Mouse (Mus musculus): ENCODE data around the gene Wee2. TPM values are rescaled to one million over a fixed set of nuclear protein-coding genes. Genes with fewer than 3 reads are reported as not detected.

Wee2 gene
- not detected in 2 replicates for polyA plus RNA-seq (2015; fragmentation: Nextera tagmentation; extraction: Ambion mirVana)

DNA sequence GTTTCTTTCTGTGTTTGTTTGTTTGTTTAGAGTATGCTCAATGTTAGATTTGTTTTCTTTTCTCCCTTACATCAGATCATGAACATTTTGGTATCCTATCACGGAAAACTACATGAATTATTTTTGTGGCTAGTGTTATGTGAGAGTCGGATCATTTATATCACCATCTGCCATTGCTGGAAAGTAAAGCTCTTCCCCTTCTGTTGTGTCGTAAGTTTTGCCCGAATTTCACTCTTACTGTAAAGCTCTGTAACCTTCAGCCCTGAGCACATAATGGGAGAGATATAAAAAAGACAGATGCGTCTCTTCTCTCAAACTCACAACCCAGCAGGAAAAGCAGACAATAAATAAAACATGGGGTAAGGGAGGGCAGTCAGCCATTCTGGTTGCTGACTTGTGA is at the start of gene Wee2:
Wee2 (plus strand) TSS at position 153 of the 400 bp plus-strand sequence.
- H3K4me3 ChIP-seq (replicated peaks), result no peak within 1 kb of the TSS
- H3K27me3 ChIP-seq, result peaks cover 71% of the 10 kb centered on the region
- no peak within 1 kb of the TSS for H3K27ac ChIP-seq (replicated peaks)
- ATAC-seq (ENCODE audit: insufficient read depth), result no peak
- WGBS (ENCODE audit: insufficient replicate concordance), result 53% methylated on average over 5 of the region's 5 CpGs
- H3K36me3 ChIP-seq (replicated peaks), result no peaks in the 10 kb centered on the region
- H3K4me1 ChIP-seq (replicated peaks), result peaks cover 13% of the 10 kb centered on the region
- no peak within 1 kb of the TSS for H3K9ac ChIP-seq
- H3K9me3 ChIP-seq (replicated peaks), result no peaks in the 10 kb centered on the region
- H3K4me2 ChIP-seq, result no peak within 1 kb of the TSS

DNA sequence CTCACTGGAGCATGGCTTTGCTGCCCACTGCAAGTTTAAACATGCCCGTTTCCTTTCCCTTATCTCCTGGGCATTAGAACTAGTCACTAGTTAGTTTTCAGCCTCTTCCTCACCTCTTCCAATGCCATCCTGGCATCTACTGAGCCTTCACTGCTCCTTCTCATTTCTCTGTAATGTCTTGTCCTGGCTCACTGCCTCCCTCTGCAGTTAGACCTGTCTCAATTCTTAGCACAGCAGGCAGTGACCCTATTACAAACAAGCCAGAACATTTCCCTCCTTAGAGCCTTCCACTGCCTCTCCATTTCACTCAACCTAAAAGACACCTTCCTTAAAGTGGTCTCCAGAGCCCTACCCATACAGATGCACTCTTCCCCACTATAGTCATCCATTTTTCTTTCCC is 47.9 kb upstream of the Wee2 start:
- H3K4me1 ChIP-seq (replicated peaks), result peaks cover 6% of the 10 kb centered on the region
- no peaks in the 10 kb centered on the region for H3K36me3 ChIP-seq (replicated peaks)
- no peak overlapping the region for H3K4me2 ChIP-seq
- H3K27ac ChIP-seq (replicated peaks), result no peak overlapping the region
- no peaks in the 10 kb centered on the region for H3K27me3 ChIP-seq
- no peak overlapping the region for H3K9ac ChIP-seq
- no peak for ATAC-seq (ENCODE audit: insufficient read depth)
- 54% methylated on average over 1 of the region's 1 CpGs for WGBS (ENCODE audit: insufficient replicate concordance)
- no peaks in the 10 kb centered on the region for H3K9me3 ChIP-seq (replicated peaks)
- H3K4me3 ChIP-seq (replicated peaks), result no peak overlapping the region

GRCm38 (mm10) chr6:40393213-40393612 is 45.7 kb upstream of the Wee2 start:
- WGBS (ENCODE audit: insufficient replicate concordance), result 52% methylated on average over 3 of the region's 3 CpGs
- ATAC-seq (ENCODE audit: insufficient read depth), result no peak
- H3K27me3 ChIP-seq, result no peaks in the 10 kb centered on the region

DNA sequence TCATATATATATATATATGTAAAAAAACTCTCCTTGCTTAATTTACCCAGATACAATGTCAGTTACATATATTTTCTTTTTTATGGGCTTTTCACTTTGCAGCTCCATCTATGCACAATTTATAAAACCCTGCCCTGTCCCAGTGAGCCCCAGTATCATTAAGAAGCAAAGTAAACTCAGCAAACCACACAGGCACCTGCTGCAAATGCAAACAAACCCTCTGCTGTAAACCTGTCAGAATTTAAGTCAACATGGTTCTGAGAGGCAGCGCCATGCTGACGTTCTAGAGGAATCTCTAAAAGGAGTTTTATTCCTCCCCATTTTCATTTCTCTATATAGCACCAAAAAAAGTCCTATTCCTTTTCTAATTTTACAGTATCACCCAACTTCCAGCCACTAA is 36.9 kb upstream of the Wee2 start:
- no peak for ATAC-seq (ENCODE audit: insufficient read depth)

More at GRCm38 (mm10) chr6:40393213-40393612, 45.7 kb upstream of the Wee2 start:
- Histone ChIP-seq H3K27ac (replicated peaks) (no peak overlapping the region), H3K4me2 (no peak overlapping the region), H3K4me1 (replicated peaks) (peaks cover 5% of the 10 kb centered on the region), H3K9me3 (replicated peaks) (no peaks in the 10 kb centered on the region), H3K36me3 (replicated peaks) (0 out of 2 replicates have a peak, but pooled peaks cover 5% of the 10 kb centered on the region), H3K9ac (no peak overlapping the region), H3K4me3 (replicated peaks) (no peak overlapping the region)

GRCm38 (mm10) chr6:40403640-40404285 is 35.1 kb upstream of the Wee2 start:
- Histone ChIP-seq H3K9me3 (replicated peaks) (no peaks in the 10 kb centered on the region), H3K4me3 (replicated peaks) (no peak overlapping the region), H3K27me3 (no peaks in the 10 kb centered on the region), H3K9ac (no peak overlapping the region), H3K27ac (replicated peaks) (no peak overlapping the region), H3K36me3 (replicated peaks) (peaks cover 22% of the 10 kb centered on the region; the same call in 1 of the 2 replicates), H3K4me2 (no peak overlapping the region), H3K4me1 (replicated peaks) (no peaks in the 10 kb centered on the region)
- ATAC-seq (ENCODE audit: insufficient read depth), result no peak
- WGBS (ENCODE audit: insufficient replicate concordance), result 80% methylated on average over 4 of the region's 4 CpGs

More for the DNA sequence above, 36.9 kb upstream of the Wee2 start:
- Histone ChIP-seq H3K36me3 (replicated peaks) (peaks cover 28% of the 10 kb centered on the region; the same call in 1 of the 2 replicates), H3K27me3 (no peaks in the 10 kb centered on the region), H3K9ac (no peak overlapping the region), H3K4me2 (no peak overlapping the region), H3K9me3 (replicated peaks) (no peaks in the 10 kb centered on the region), H3K4me1 (replicated peaks) (no peaks in the 10 kb centered on the region), H3K27ac (replicated peaks) (no peak overlapping the region), H3K4me3 (replicated peaks) (no peak overlapping the region)
- WGBS (ENCODE audit: insufficient replicate concordance), result 77% methylated on average over 2 of the region's 2 CpGs

GRCm38 (mm10) chr6:40411085-40411484 is 27.8 kb upstream of the Wee2 start:
- H3K27me3 ChIP-seq, result no peaks in the 10 kb centered on the region
- no peak for ATAC-seq (ENCODE audit: insufficient read depth)
- H3K9me3 ChIP-seq (replicated peaks), result no peaks in the 10 kb centered on the region
- H3K4me3 ChIP-seq (replicated peaks), result no peak overlapping the region
- H3K9ac ChIP-seq, result no peak overlapping the region
- H3K36me3 ChIP-seq (replicated peaks), result no peaks in the 10 kb centered on the region
- H3K4me2 ChIP-seq, result no peak overlapping the region
- 54% methylated on average over 3 of the region's 3 CpGs for WGBS (ENCODE audit: insufficient replicate concordance)
- no peak overlapping the region for H3K27ac ChIP-seq (replicated peaks)
- no peaks in the 10 kb centered on the region for H3K4me1 ChIP-seq (replicated peaks)

DNA sequence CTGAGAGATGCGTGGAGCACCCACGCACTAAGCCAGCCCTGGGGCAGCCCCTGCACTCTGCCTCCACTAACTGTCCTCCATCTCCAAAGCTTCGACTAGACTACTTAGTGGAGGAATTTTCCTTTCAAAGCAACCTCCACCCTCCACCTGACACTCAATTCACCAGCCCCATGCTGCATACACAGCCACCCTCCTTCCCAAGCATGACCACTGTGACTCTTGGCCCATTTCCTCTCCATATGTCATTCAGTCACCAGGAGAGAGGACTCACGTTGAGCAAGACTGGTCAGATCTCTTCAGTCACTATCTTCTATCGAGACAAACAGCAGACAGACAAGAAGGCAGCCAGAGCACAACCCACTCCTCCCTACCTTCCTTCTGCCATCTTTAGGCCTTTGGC is 25.8 kb upstream of the Wee2 start:
- Histone ChIP-seq H3K36me3 (replicated peaks) (no peaks in the 10 kb centered on the region), H3K27me3 (no peaks in the 10 kb centered on the region), H3K9me3 (replicated peaks) (no peaks in the 10 kb centered on the region), H3K4me1 (replicated peaks) (no peaks in the 10 kb centered on the region), H3K4me2 (no peak overlapping the region), H3K9ac (no peak overlapping the region), H3K4me3 (replicated peaks) (no peak overlapping the region), H3K27ac (replicated peaks) (no peak overlapping the region)
- no peak for ATAC-seq (ENCODE audit: insufficient read depth)
- WGBS (ENCODE audit: insufficient replicate concordance), result 56% methylated on average over 5 of the region's 5 CpGs

DNA sequence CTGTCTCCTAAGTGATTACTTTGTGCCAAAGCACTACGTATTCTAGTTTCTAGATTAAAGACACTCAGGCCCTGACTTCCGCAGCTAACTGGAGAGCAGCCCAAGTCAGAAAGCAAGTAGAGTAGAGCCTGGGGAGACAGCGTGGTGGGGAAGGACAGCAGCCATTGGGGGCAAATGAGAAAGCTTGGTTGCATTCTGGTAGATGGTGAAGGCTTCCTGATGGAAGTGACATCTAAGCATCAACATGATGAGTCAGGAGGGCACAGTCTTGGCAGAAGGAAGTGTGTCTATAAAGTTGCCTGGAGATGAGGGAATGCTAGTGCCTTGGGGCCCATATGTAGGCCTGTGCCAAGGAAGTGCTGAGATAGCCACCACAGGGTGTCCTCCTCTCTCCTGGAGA is 25.3 kb upstream of the Wee2 start:
- no peaks in the 10 kb centered on the region for H3K36me3 ChIP-seq (replicated peaks)
- no peak overlapping the region for H3K4me3 ChIP-seq (replicated peaks)
- no peak overlapping the region for H3K4me2 ChIP-seq
- no peak overlapping the region for H3K9ac ChIP-seq
- H3K27me3 ChIP-seq, result no peaks in the 10 kb centered on the region
- 71% methylated on average over 3 of the region's 3 CpGs for WGBS (ENCODE audit: insufficient replicate concordance)
- no peak overlapping the region for H3K27ac ChIP-seq (replicated peaks)
- ATAC-seq (ENCODE audit: insufficient read depth), result no peak
- no peaks in the 10 kb centered on the region for H3K9me3 ChIP-seq (replicated peaks)
- H3K4me1 ChIP-seq (replicated peaks), result no peaks in the 10 kb centered on the region

DNA sequence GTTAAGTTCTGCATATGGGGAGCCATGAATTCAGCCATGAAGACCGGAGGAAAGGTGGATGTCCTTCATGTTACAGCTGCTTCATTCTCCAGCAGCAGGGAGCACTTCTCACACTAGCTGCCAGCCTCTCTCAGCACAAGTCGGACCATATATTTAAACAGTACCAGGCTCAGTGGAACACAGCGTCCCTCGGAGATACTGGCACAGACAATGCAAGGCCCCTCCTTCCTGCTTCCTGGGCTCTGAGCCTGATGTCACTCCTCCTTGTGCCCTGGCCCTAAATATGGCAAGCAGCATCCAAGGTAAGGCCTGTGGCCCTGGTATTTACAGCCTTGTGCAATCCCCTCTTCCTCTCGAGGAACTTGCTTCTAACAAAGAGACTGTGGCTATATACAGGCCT is 23.1 kb upstream of the Wee2 start:
- Histone ChIP-seq H3K36me3 (replicated peaks) (no peaks in the 10 kb centered on the region), H3K4me2 (no peak overlapping the region), H3K9me3 (replicated peaks) (no peaks in the 10 kb centered on the region), H3K4me3 (replicated peaks) (no peak overlapping the region), H3K9ac (no peak overlapping the region), H3K4me1 (replicated peaks) (no peaks in the 10 kb centered on the region), H3K27ac (replicated peaks) (no peak overlapping the region), H3K27me3 (no peaks in the 10 kb centered on the region)
- no peak for ATAC-seq (ENCODE audit: insufficient read depth)
- WGBS (ENCODE audit: insufficient replicate concordance), result 54% methylated on average over 5 of the region's 5 CpGs

- WGBS (ENCODE audit: insufficient replicate concordance), result 79% methylated on average over 4 of the region's 4 CpGs
- no peak for ATAC-seq (ENCODE audit: insufficient read depth)
These were observed 20.5 kb upstream of the Wee2 start for GRCm38 (mm10) chr6:40418386-40418785.

GRCm38 (mm10) chr6:40421099-40421498 is 17.8 kb upstream of the Wee2 start:
- Histone ChIP-seq H3K9ac (no peak overlapping the region), H3K36me3 (replicated peaks) (no peaks in the 10 kb centered on the region), H3K4me1 (replicated peaks) (no peaks in the 10 kb centered on the region), H3K27ac (replicated peaks) (no peak overlapping the region), H3K4me2 (no peak overlapping the region), H3K9me3 (replicated peaks) (no peaks in the 10 kb centered on the region), H3K27me3 (no peaks in the 10 kb centered on the region), H3K4me3 (replicated peaks) (no peak overlapping the region)
- 73% methylated on average over 6 of the region's 6 CpGs for WGBS (ENCODE audit: insufficient replicate concordance)
- no peak for ATAC-seq (ENCODE audit: insufficient read depth)

More at GRCm38 (mm10) chr6:40418386-40418785, 20.5 kb upstream of the Wee2 start:
- no peak overlapping the region for H3K4me2 ChIP-seq
- H3K4me1 ChIP-seq (replicated peaks), result no peaks in the 10 kb centered on the region
- H3K9me3 ChIP-seq (replicated peaks), result no peaks in the 10 kb centered on the region
- H3K36me3 ChIP-seq (replicated peaks), result no peaks in the 10 kb centered on the region
- no peak overlapping the region for H3K27ac ChIP-seq (replicated peaks)
- no peak overlapping the region for H3K9ac ChIP-seq
- no peak overlapping the region for H3K4me3 ChIP-seq (replicated peaks)
- H3K27me3 ChIP-seq, result no peaks in the 10 kb centered on the region

DNA sequence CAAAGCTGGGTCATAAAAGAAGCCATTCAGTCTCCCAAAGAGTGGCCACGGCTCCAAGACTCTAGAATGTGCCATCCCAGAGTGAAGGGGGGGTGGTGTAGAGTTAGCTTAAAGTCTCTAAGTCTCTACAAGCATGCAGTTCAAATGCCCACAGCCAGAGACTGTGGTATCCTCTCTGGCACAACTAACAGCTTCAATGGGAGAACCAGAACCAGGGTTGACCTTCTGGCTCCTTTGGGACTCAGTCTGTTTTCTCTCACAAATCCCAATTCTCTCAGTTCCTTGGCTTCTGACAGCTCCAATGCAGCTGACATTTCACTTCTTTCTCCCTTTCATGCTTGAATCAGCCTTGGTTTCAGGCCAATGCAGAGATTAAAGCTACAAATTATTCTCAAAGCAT is 15.9 kb upstream of the Wee2 start:
- no peak overlapping the region for H3K4me3 ChIP-seq (replicated peaks)
- H3K27ac ChIP-seq (replicated peaks), result no peak overlapping the region
- no peaks in the 10 kb centered on the region for H3K4me1 ChIP-seq (replicated peaks)
- ATAC-seq (ENCODE audit: insufficient read depth), result no peak
- H3K4me2 ChIP-seq, result no peak overlapping the region
- no peaks in the 10 kb centered on the region for H3K9me3 ChIP-seq (replicated peaks)
- no peaks in the 10 kb centered on the region for H3K36me3 ChIP-seq (replicated peaks)
- no peaks in the 10 kb centered on the region for H3K27me3 ChIP-seq
- WGBS (ENCODE audit: insufficient replicate concordance), result 65% methylated on average over 1 of the region's 1 CpGs
- H3K9ac ChIP-seq, result no peak overlapping the region
